Mouse (Mus musculus) liver, embryonic 12.5 days (tissue): ENCODE data around the gene Slc2a13. TPM values are rescaled to one million over a fixed set of nuclear protein-coding genes. Genes with fewer than 3 reads are reported as not detected.

Source experiments
- ATAC-seq: fragments of 200-750 bp; cut with Nextera tagmentation; 2 replicates; pipeline ENCODE4 v1.8.0; 2017; ENCODE audit warnings: moderate number of reproducible peaks, mild to moderate bottlenecking, moderate library complexity
- H3K27ac ChIP-seq: fragments of 300-500 bp; sonication (generic); 2 replicates; pipeline ENCODE4 v1.5.1; 2016; ENCODE audit warnings: mild to moderate bottlenecking
- H3K27me3 ChIP-seq: fragments of 300-500 bp; sonication (generic); replicated peaks from 2 replicates; pipeline ENCODE4 v1.6.1; 2016; ENCODE audit warnings: mild to moderate bottlenecking, moderate library complexity
- H3K36me3 ChIP-seq: fragments of 300-500 bp; sonication (generic); 2 replicates; pipeline ENCODE4 v1.6.1; 2016; ENCODE audit warnings: mild to moderate bottlenecking, moderate library complexity
- H3K4me1 ChIP-seq: fragments of 300-500 bp; sonication (generic); 2 replicates; pipeline ENCODE4 v1.6.1; 2016
- H3K4me2 ChIP-seq: fragments of 300-500 bp; sonication (generic); 2 replicates; pipeline ENCODE4 v1.6.1; 2016; ENCODE audit warnings: mild to moderate bottlenecking, moderate library complexity
- H3K4me3 ChIP-seq: fragments of 300-500 bp; sonication (generic); 2 replicates; pipeline ENCODE4 v1.5.1; 2016; ENCODE audit warnings: mild to moderate bottlenecking, moderate library complexity
- H3K9ac ChIP-seq: fragments of 300-500 bp; sonication (generic); 2 replicates; pipeline ENCODE4 v1.6.1; 2016; ENCODE audit warnings: mild to moderate bottlenecking, moderate library complexity
- H3K9me3 ChIP-seq: fragments of 300-500 bp; sonication (generic); replicated peaks from 2 replicates; pipeline ENCODE4 v1.6.1; 2016; ENCODE audit warnings: mild to moderate bottlenecking, moderate library complexity
- WGBS: fragments of 180-500 bp; shearing (Covaris S2); methylation state at CpG from one replicate; pipeline ENCODE4 v1.1.7; 2016; ENCODE audit not compliant: insufficient replicate concordance; 5-methylcytosine and 5-hydroxymethylcytosine counted together
- polyA plus RNA-seq: library from polyadenylated mRNA; unstranded; fragments of >200 nt; fragmentation: Nextera tagmentation; extraction: Ambion mirVana; gene quantifications from 2 replicates; pipeline ENCODE4 v1.2.1, GENCODE M21; 2016

Slc2a13 gene
- polyA plus RNA-seq, 1 experiment from 2014 or later = 0.35 TPM

DNA sequence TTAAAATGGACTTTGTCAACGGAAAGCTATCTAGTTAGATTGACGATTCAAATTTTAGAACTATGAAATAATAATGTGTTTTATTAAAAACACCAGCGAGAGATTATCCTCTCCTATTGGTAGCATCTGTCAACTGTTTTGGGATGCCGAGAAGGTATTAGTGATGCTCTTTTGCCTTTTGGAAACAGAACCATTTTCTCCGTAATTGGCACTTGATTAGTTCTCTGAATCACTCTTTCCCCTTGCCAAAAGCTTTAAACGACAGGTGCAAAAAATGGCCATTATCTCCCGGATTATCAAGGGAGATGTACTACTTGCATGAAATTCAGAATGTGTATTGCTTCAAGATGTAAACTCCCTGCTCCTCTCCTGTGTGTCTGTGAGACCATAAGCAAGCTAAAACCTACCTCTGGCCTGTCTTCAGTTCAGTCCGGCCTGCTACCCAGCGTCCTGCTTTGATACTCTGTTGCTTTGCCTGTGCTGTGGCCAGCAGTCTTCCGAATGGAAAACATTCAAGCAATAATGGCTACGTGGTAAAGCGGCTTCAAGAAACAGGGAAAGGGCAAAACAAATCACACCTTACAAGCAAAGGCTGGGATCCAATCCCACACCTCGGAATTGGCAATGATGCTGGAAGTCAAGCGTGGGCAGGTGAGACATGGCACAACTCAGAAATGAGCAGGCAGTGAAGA, 93.0 kb downstream of the Slc2a13 start:
- ATAC-seq = no peak
- Histone ChIP-seq H3K36me3 (no peaks in the 10 kb centered on the region), H3K4me1 (no peaks in the 10 kb centered on the region), H3K4me3 (no peak overlapping the region), H3K9ac (no peak overlapping the region), H3K4me2 (no peak overlapping the region), H3K9me3 (0 out of 2 replicates have a peak, but pooled peaks cover 6% of the 10 kb centered on the region), H3K27me3 (no peaks in the 10 kb centered on the region), H3K27ac (no peak overlapping the region)
- WGBS = 78% methylated on average over 14 of the region's 14 CpGs

DNA sequence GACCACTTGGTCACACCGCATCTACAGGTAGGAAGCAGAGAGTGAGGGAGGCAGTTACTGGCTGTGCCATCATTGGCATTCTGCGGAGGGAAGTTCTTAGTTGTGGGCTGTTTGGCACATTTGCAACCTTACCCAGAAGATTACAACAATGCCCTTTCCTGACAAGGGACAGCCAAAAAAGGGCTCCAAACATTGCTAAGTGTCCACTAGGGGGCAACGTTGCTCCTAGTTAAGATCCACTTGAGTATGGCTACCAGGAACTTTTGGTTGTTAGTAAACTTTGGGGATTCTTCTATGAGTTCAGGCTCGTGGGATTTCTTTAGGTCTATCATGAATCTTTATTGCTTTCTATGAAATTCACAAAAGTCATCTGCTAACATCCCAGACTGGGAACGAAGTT, 95.3 kb downstream of the Slc2a13 start:
- Histone ChIP-seq H3K9ac (no peak overlapping the region), H3K4me2 (no peak overlapping the region), H3K9me3 (0 out of 2 replicates have a peak, but pooled peaks cover 6% of the 10 kb centered on the region), H3K36me3 (no peaks in the 10 kb centered on the region), H3K27ac (no peak overlapping the region), H3K4me3 (no peak overlapping the region), H3K27me3 (no peaks in the 10 kb centered on the region), H3K4me1 (no peaks in the 10 kb centered on the region)
- ATAC-seq = no peak
- 29% methylated on average over 5 of the region's 5 CpGs for WGBS

DNA sequence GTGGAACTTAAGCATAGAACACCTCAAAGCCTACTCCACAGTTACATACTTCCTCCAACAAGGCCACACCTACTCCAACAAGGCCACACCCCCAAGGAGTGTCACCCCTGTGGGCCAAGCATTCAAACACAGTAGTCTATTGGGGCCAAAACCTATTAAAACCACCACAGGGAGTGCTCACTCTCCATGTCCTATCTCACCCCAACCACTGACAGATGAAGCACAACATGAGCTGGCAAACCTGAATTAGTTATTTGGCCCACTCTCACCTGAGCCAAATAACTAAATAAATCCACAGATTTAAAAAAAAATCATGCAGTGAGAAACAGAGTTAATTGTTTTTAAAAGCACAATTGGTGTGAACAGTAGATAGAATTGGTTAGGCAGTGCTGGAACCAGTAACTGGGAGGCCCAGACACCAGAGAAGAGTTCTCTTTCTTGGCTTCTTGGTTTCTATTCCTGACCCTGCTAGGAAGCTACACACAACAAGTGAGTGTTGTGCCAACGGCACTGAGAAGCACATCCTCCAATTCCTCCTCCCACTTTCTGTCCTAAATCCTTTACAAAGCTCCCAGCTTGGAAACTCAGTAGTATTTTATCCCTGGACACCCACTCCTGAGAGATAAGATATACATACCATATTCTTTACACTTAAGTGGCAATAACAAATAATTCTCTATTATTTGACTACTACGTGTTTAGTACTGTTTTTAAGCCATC, 99.2 kb downstream of the Slc2a13 start:
- no peak overlapping the region for H3K4me3 ChIP-seq
- H3K36me3 ChIP-seq = no peaks in the 10 kb centered on the region
- WGBS = 54% methylated on average over 2 of the region's 2 CpGs

DNA sequence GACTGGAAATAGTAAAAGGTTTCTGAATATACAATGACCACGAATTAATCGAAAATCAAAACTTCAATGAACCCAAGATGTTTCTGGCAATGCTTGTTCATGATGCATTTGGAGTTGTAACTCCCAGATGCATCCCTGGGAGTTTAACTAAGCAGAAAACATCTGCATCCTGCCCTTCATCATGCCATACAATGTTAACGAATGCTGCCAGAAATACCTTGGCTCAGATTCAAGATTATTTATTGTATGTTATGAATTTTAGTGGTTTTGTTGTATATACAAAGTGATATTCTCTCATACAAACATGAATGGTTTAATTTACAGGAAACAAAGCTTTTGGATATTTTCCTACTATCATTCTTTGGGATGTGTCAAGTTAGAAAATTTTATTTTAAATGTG, 107.7 kb downstream of the Slc2a13 start:
- H3K9me3 ChIP-seq = no peaks in the 10 kb centered on the region
- 60% methylated on average over 3 of the region's 3 CpGs for WGBS
- H3K4me3 ChIP-seq = no peak overlapping the region

More for the DNA sequence above, 99.2 kb downstream of the Slc2a13 start:
- ATAC-seq = no peak
- Histone ChIP-seq H3K4me1 (no peaks in the 10 kb centered on the region), H3K27me3 (no peaks in the 10 kb centered on the region), H3K4me2 (no peak overlapping the region), H3K9me3 (no peaks in the 10 kb centered on the region), H3K9ac (no peak overlapping the region), H3K27ac (no peak overlapping the region)

DNA sequence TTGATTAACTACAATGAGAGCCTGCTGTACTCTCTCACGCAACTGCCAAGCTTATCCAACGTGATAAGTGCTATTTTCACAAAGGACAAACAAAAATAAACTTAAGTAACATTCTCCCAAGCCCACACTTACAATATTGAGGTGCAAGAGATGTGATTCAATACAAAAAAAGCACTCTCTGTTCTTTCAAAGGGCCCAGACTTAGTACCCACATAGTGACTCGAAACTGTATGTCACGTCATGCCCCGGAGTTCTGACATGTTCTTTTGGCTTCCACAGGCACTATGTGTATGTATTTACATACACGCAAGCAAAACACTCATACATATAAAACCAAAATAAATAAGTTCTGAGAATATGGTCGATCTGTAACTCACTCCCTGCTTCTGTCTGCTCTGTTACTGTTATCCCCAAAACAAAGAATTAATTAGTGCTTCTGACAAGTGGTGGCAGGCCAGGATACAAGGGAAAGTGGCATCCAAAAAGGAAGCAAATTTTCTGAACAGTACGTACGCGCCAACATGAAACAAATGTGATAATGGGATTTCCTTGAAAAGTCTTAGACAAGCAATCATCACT, 109.1 kb downstream of the Slc2a13 start:
- Histone ChIP-seq H3K27ac (no peak overlapping the region), H3K4me2 (no peak overlapping the region), H3K4me1 (no peaks in the 10 kb centered on the region), H3K9me3 (no peaks in the 10 kb centered on the region), H3K9ac (no peak overlapping the region), H3K27me3 (no peaks in the 10 kb centered on the region), H3K4me3 (no peak overlapping the region), H3K36me3 (no peaks in the 10 kb centered on the region)
- 72% methylated on average over 10 of the region's 10 CpGs for WGBS
- no peak for ATAC-seq

More for the DNA sequence above, 107.7 kb downstream of the Slc2a13 start:
- Histone ChIP-seq H3K27ac (no peak overlapping the region), H3K9ac (no peak overlapping the region), H3K36me3 (no peaks in the 10 kb centered on the region), H3K4me1 (no peaks in the 10 kb centered on the region), H3K4me2 (no peak overlapping the region), H3K27me3 (no peaks in the 10 kb centered on the region)
- ATAC-seq = no peak

DNA sequence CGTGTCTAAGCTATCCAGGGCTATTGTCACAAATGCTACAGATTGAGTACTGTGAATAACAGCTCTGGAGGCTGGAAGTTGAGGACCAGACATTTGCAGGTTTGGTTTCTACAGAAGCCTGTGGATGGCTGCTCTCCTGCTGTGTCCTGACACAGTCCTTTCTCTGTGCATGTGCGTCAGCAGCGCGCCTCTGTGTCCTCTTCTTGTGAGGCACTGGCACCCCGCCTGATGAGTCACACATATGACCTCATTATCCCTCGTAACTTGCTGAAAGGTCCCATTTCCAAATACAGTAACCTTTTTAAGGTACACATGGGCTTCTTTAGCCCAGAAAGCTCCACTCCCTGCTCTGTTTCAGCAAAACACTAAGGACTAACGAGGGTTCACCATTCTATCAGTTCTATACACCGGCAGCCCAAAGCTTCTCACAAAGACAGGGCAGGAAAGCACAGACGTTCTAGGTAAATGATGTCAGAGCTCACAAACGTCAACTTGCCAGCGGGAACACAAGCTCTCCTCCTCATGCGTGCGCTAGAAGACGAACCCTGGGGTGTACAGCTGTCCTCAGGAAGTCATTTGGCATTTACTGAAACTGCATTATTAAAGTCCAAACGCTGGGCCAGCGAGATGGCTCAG, 109.9 kb downstream of the Slc2a13 start:
- Histone ChIP-seq H3K4me3 (no peak overlapping the region), H3K27me3 (no peaks in the 10 kb centered on the region), H3K4me1 (no peaks in the 10 kb centered on the region), H3K9ac (no peak overlapping the region), H3K27ac (no peak overlapping the region), H3K4me2 (no peak overlapping the region), H3K9me3 (peaks cover 5% of the 10 kb centered on the region; the same call in 1 of the 2 replicates), H3K36me3 (no peaks in the 10 kb centered on the region)
- ATAC-seq = no peak
- 60% methylated on average over 16 of the region's 16 CpGs for WGBS

DNA sequence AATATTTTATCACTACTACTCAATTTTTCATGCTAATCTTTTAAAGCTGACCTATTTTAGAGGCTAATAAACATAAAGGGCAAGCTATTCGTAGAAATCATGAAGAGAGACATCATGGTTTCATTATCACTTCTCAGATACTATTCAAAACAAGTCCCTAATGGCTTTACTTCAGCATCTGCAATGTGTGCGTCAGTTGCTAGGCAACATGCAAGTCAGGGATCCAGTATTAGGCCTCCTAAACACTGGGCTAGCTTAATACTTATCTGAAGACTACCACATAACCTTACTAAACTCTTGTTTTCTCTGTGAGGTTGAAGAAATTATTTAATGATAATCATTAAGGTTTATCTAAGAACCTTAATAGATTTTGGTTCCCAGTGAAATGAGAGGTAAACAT, 111.1 kb downstream of the Slc2a13 start:
- H3K27me3 ChIP-seq = no peaks in the 10 kb centered on the region
- H3K4me3 ChIP-seq = no peak overlapping the region
- 41% methylated on average over 2 of the region's 2 CpGs for WGBS
- H3K27ac ChIP-seq = no peak overlapping the region
- no peaks in the 10 kb centered on the region for H3K4me1 ChIP-seq
- H3K9me3 ChIP-seq = peaks cover 8% of the 10 kb centered on the region; the same call in 1 of the 2 replicates
- ATAC-seq = no peak
- no peak overlapping the region for H3K9ac ChIP-seq
- H3K4me2 ChIP-seq = no peak overlapping the region
- no peaks in the 10 kb centered on the region for H3K36me3 ChIP-seq

DNA sequence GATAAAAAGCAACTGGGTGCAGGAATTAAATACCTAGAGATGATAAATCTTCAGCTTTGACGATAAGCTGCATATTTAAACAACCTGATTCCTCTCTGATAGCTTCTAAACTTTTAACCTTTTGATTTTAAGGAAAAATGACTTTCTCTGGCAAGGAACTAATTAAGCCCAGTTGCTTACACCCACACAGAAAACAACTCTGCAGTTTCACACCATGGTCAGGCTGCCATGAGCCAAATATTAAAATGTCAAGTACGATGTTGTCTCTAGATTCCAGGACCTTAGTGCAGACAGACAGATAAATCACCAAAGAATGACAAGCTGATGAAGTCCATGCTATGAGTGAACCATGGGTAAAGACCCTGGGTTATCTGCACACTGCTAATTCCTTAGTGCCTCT, 115.9 kb downstream of the Slc2a13 start:
- Histone ChIP-seq H3K27ac (no peak overlapping the region), H3K9me3 (peaks cover 8% of the 10 kb centered on the region; the same call in 1 of the 2 replicates), H3K27me3 (no peaks in the 10 kb centered on the region), H3K4me3 (no peak overlapping the region), H3K4me2 (no peak overlapping the region), H3K4me1 (no peaks in the 10 kb centered on the region), H3K36me3 (no peaks in the 10 kb centered on the region), H3K9ac (no peak overlapping the region)
- 57% methylated on average over 2 of the region's 2 CpGs for WGBS
- ATAC-seq = no peak

DNA sequence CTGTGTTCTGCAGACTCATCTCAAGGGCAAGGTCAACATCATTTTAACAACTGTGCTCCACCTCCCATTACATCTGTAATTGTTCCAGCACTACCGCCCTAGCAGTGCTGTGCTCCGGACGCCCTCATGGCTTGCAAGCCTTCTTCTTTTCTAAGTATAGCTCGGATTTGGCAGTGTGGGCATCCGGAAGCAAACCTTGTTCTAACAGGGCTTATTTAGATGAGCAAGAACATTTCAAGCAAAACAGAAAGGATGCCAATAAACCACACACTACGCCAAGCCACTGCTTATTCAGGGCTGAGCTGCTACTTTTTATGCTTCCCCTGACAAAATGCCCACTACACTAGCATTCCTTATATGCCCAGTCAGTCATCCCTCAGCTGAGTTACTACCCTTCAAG, 127.7 kb downstream of the Slc2a13 start:
- H3K27ac ChIP-seq = no peak overlapping the region
- no peak overlapping the region for H3K4me3 ChIP-seq
- no peaks in the 10 kb centered on the region for H3K4me1 ChIP-seq
- 70% methylated on average over 6 of the region's 6 CpGs for WGBS
- no peaks in the 10 kb centered on the region for H3K27me3 ChIP-seq
- no peak overlapping the region for H3K9ac ChIP-seq
- H3K9me3 ChIP-seq = no peaks in the 10 kb centered on the region
- H3K36me3 ChIP-seq = no peaks in the 10 kb centered on the region
- ATAC-seq = no peak
- H3K4me2 ChIP-seq = no peak overlapping the region

DNA sequence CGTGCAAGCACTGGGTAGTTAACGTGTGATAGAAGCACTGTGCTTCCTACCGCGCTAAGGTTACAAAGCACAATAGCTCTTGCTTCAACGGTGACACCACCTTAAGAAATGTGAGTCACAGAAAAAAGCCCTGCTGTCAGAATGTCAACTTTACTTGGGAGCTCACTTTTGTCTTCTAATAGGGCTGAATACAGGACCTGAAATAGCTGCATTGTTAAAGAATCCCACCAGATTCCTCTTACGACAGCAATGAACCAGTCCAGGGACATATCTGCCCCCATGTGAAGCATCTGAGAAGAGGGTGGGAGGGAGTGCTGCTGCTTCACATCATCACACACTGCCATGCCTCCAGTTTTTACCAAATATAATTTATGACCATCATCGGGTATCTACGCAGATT, 129.6 kb downstream of the Slc2a13 start:
- Histone ChIP-seq H3K4me3 (no peak overlapping the region), H3K36me3 (no peaks in the 10 kb centered on the region), H3K4me1 (no peaks in the 10 kb centered on the region), H3K27me3 (no peaks in the 10 kb centered on the region), H3K9ac (no peak overlapping the region), H3K9me3 (no peaks in the 10 kb centered on the region), H3K4me2 (no peak overlapping the region), H3K27ac (no peak overlapping the region)
- ATAC-seq = no peak
- WGBS = 82% methylated on average over 8 of the region's 8 CpGs

DNA sequence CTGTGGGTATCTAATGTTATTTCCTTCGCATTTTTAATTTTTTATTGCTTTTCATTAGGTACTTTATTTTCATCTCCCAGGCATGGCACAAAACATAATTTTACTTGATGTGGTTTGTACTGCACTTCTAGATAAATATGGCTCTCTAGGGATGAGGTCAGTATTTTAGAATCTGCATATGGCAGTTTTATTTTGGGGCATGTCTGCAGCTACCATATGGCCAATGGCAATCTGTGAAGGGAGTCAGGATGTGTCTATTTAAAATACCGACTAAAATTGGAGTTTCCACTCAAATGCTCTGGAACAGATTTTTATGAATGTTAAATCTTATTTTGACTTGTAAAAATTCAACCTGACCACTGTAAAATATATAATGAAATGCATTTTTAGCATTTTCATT, 133.2 kb downstream of the Slc2a13 start:
- 56% methylated on average over 2 of the region's 2 CpGs for WGBS
- ATAC-seq = no peak
- Histone ChIP-seq H3K4me2 (no peak overlapping the region), H3K4me1 (no peaks in the 10 kb centered on the region), H3K4me3 (no peak overlapping the region), H3K9ac (no peak overlapping the region), H3K9me3 (no peaks in the 10 kb centered on the region), H3K36me3 (no peaks in the 10 kb centered on the region), H3K27ac (no peak overlapping the region), H3K27me3 (no peaks in the 10 kb centered on the region)

DNA sequence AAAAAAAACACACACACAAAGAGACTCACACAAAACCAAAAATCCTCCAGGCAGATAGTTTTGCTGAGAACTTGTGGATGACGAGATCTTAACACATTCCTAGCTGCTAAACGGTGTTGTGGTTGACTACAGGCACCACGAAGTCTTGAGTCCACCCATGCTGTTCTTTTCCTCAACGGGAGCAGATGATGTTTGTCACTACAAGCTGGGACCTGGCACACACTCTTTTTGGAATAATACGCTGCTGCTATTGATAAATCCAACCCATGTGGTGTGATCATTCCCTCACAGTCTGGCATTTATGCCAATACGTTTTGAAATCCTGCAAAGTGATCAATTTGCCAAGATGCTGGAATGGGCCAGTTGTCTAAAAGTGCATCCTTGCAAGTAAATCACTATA, 147.6 kb downstream of the Slc2a13 start:
- Histone ChIP-seq H3K4me3 (no peak overlapping the region), H3K27me3 (no peaks in the 10 kb centered on the region), H3K36me3 (no peaks in the 10 kb centered on the region), H3K9ac (no peak overlapping the region), H3K27ac (no peak overlapping the region), H3K4me2 (no peak overlapping the region), H3K9me3 (peaks cover 5% of the 10 kb centered on the region; the same call in 1 of the 2 replicates), H3K4me1 (no peaks in the 10 kb centered on the region)
- 60% methylated on average over 6 of the region's 6 CpGs for WGBS
- no peak for ATAC-seq
